Mouse (Mus musculus): ENCODE measurements around the gene Anks3.

The Anks3 gene

GRCm38 (mm10) chr16:4968426-4968825 lies 4.4 kb upstream of the Anks3 start:
- DNase-seq (ENCODE audit: low spot score), result no peak

GRCm38 (mm10) chr16:4965392-4966129 lies 1.6 kb upstream of the Anks3 start:
- no peak for DNase-seq (ENCODE audit: low spot score)

DNA sequence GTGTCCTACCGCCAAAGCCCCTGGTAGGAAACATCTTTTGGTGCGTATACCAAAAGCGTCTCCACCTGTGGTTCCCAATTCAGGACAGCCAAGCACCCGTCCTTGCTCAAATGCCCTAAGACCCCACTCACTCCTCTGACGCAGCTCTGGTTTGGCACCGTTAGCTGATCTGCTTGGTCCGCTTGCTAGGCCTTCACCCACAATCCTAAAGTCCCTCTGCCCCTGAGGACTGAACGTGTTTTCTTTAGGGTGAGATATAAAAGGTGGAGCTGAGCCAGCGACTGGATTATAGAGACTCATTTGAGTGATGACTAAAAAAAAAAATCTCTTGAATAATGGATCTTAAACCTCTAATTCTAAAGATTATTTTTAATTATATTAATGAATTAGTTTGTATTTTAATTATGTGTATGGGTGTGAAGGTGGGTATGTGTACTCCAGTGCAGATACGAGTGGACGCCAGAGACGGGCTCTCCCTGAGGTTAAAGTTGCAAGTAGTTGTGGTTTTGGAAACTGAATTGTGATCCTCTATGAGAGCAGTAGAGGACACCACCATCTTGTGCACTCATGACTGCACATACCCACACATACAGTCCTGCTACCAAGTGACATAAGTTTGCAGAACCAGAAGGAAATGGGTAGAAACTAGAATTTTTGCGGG lies 856 bp upstream of the Anks3 start:
- no peak for DNase-seq (ENCODE audit: low spot score)

- no peak for DNase-seq (ENCODE audit: low spot score)
Measured at GRCm38 (mm10) chr16:4963346-4963745, 659 bp downstream of the Anks3 start.

DNA sequence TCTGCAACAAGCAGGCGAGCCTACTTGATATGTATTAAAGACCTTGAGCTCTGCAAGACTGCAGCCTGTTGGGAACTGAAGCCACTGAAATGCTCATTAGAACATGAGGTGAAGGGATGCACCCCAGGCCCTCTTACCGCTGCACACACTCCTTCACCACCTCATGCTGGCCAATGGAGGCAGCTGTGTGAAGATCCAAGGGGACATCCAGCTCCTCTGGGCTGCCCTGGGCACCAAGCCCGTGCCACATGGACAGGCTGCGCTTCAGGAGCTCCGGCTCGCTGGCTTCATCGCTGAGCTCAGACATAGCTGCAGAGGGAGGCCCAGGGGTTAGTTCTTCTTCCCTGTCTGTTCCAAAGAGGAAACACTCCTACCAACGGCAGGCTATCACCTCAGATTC lies 3.7 kb downstream of the Anks3 start:
- no peak for DNase-seq (ENCODE audit: low spot score)

DNA sequence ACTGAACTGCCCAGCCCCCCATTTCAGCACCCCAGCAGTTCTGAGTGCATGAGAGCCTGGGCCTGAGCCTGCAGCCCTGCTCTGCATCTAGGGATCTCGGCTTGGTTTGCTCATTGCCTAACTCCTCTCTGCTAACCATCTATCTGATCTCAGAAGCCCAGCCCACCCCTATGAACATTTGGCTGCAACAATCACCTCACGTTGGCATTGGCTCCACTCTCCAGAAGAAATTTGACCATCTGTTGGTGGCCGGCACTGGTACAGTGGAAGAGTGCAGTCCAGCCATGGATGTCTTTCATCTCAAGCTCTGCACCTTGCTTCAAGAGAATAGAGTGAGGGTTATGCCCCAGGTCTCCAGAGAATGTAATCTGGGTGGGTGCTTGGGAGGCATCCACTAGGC lies 6.6 kb downstream of the Anks3 start:
- DNase-seq (ENCODE audit: low spot score), result no peak

- no peak for DNase-seq (ENCODE audit: low spot score)
Measured at GRCm38 (mm10) chr16:4956609-4957008, 7.4 kb downstream of the Anks3 start.

DNA sequence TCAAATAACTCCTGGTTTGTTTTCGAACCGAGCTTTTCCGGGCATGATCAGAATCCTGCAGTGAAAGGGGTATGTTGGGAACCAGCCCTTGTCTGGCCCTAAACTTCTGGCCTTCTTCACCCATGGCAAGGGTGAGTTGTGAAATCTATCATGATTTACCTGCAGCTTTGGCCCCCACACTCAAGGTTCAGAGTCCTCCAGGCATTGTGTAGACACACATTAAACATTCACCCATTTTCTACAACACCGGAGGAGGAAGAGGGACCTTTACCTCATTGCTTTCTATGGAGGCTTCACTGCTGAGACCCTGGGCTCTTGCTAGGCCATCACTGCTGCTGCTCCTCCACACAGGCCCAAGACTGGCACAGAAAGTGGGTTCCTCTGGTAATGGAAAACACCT lies 16.6 kb downstream of the Anks3 start:
- no peak for DNase-seq (ENCODE audit: low spot score)

DNA sequence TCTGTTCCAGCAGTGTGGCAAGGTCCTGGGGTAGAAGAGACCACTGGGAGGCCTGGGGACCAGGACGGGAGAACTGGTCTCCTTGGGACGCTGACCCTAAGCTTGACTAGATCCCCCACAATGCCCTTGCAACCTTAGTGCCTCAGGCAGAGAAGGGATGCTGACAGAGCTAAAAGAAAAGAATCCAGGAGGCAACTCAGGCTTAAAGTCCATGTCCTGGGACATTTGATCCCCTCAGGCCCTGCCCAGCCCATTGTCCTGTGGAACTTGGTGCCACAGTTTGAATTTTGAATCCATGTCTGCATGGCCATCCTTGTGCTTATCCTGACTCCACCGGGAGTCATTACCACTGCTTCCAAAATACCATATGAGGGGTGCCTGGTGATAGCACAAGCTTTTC lies 17.9 kb downstream of the Anks3 start:
- no peak for DNase-seq (ENCODE audit: low spot score)

GRCm38 (mm10) chr16:4945415-4945814 lies 18.6 kb downstream of the Anks3 start:
- no peak for DNase-seq (ENCODE audit: low spot score)

- no peak for DNase-seq (ENCODE audit: low spot score)
Measured at GRCm38 (mm10) chr16:4943431-4943830, 20.6 kb downstream of the Anks3 start.

DNA sequence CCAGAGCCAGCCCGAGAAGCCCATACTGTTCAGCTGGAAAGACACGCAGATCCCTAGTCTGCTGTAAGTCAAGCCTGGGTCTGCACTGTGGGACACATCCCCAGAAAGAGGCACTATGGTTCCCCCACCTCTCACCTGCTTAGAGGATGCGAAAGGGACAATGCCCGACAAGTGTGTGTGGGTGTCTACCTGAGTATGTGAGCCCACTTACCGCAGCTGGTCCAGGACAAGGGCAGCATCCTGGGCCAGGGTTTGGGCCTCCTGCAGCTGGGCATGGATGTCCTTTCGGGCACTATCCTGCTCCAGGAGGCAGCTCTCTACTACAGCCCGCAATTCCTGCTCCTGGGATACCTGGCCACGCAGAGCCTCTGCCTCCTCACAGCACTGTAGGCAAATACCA lies 21.1 kb downstream of the Anks3 start:
- no peak for DNase-seq (ENCODE audit: low spot score)

GRCm38 (mm10) chr16:4941016-4941415 lies 23.0 kb downstream of the Anks3 start:
- DNase-seq (ENCODE audit: low spot score), result no peak

GRCm38 (mm10) chr16:4940311-4940850 lies 23.6 kb downstream of the Anks3 start:
- DNase-seq (ENCODE audit: low spot score), result no peak

- DNase-seq (ENCODE audit: low spot score), result no peak
Measured at GRCm38 (mm10) chr16:4939412-4939811, 24.6 kb downstream of the Anks3 start.

DNA sequence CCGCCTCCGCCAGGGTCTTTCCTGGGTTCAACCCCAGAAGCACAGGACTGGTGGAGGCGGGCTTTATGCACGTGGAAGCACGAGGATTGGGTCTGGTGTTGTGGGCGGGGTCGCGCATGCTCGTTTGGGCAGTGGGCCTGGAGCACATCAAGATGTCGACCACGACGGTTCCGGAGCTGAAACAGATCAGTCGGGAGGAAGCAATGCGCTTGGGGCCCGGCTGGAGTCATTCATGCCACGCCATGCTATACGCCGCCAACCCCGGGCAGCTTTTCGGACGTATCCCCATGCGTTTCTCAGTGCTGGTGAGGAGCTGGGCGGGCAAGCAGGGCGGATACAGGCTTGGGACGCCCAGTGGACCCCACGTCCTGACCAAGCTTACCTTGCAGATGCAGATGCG lies 25.0 kb downstream of the Anks3 start:
- DNase-seq (ENCODE audit: low spot score), result peak; percentile 77

DNA sequence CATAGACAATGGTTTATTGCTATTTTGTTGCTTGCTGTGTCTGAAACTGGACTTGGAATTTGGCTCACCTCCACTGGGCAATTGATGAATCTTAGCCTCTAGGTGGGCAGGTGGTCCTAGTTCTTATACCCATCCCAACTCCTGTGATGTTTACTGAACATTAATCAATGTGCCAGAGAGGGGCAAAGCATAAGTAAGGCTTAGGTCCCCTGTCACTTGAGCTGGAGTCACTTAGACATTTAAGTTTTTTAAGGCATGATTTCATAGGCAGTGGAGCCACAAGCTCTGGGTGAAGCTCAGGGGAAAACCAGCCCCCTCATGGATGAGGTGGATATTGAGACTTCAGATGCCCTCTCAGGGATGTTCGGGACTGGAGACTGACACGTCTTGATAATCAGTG lies 25.5 kb downstream of the Anks3 start, which contains the start of gene Nudt16l1:
Gene Nudt16l1, plus strand, starts transcription at position 301 of the 400 bp plus-strand sequence.
- no peak for DNase-seq (ENCODE audit: low spot score)

DNA sequence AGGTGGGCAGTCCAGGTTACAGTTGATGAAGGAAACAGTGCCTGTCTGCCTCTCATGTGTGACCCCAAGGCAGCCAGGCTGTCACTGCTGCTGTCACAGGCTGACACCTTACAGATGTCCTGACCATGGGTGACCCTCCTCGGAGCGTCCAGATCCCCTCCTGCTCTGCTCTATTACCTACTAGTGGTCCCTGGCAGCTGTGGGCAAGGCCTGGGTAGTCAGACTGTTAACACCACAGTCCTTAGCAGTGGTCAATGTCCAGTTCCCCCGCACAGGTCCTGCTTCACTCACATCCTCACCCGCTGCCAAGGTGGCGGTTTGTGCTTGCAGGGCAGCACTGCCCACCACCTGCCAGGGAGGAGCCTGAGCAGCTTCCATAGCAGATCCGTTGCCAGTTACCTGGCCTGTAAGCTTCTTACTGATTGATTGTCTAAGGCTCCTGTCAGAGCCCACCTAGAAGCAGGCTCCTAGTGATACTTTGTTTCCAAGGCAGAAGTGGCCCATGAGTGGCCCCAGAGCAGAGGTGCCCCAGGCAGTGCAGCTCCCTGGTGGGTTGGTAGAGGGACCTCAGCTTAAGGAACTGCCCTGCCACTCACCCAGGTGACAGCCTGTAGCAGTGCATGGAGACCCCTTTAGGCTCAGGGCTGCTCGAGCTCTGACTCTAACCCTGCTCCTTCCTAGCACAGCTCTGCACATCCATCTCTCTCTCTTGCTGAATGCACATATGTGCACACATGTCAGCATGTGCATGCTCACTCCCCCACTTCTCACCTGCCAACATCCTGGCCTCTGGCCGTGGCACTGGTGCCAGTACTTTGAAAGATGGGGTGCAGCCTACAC lies 26.4 kb downstream of the Anks3 start:
- DNase-seq (ENCODE audit: low spot score), result no peak

- DNase-seq (ENCODE audit: low spot score), result no peak
Measured at GRCm38 (mm10) chr16:4935931-4936703, 27.9 kb downstream of the Anks3 start.

GRCm38 (mm10) chr16:4935430-4935829 lies 28.6 kb downstream of the Anks3 start:
- no peak for DNase-seq (ENCODE audit: low spot score)

DNA sequence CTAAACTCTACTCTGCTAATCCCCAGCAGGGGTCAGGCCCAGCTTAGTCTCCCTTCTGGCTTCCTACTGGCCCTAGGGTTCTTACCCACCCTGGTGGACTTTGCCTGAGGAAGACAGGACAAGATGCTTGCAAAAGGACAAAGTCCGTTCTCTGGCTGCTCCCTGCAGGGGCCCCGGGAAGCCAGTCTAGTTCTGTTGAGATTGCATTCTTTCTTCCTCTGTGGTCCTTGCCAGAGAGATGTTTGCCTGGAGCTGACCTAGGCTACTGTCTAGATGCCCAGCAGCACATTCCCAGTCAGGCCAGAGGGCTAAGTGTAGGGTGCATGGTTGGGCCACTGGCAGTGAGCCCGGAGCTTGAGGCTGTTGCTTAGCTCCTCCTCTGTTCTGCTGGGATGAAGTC lies 31.6 kb downstream of the Anks3 start:
- DNase-seq (ENCODE audit: low spot score), result no peak

- DNase-seq (ENCODE audit: low spot score), result no peak
Measured at GRCm38 (mm10) chr16:4928474-4928873, 35.5 kb downstream of the Anks3 start.
